Mouse (Mus musculus) liver, embryonic 18 days (tissue): ENCODE results near the gene Ccdc153. TPM values are rescaled to one million over a fixed set of nuclear protein-coding genes. Genes with fewer than 3 reads are reported as not detected.

ENCODE experiments used
- polyA plus RNA-seq: library from polyadenylated mRNA; depleted of rRNA; stranded (reverse); fragments of >200 nt; gene quantifications from 2 replicates; pipeline ENCODE4 v1.2.3, GENCODE M21; 2012; rRNA removed

The Ccdc153 gene
- not detected in 2 replicates for polyA plus RNA-seq

GRCm38 (mm10) chr9:44240399-44240798 lies at the start of gene Ccdc153:
Gene Ccdc153 (plus strand): TSS chr9:44240676.

DNA sequence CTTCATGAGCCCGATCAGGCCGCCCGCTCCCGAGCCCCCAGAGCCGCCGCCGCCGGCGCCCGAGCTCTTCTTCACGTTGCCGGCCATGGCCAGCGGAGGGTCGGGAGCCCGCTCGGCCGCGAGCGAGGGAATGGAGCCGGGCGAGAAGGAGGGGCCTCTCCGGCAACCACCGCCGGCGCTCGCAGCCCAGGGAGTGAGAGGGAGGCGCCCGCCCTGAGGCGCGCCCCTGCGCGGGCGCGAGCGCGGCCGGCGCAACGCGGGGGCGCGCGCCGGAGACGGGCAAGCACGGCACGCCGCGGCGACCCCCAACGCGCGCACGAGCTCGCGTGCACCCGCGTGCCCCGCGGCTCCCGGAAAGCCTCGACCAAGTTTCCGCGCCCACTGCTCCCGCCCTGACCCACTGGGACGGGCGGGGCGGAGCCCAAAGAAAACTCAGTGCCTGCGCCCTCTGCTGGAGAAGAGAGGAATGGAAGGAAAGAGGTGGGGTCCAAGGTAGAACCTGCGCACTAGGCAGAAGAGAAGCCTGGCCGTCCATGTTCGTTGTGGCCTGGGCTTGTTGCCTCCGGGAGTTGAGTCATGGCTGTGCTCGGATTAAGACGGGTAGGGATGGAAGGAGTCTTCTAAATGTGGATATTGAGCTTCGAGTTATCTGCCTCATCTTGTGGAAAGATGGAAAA lies 6.5 kb upstream of the Ccdc153 start, which contains the start of gene Cbl:
Cbl (minus strand) TSS at position 248 of the 677 bp plus-strand sequence.

GRCm38 (mm10) chr9:44251314-44251713 lies 10.8 kb downstream of the Ccdc153 start, which contains the start of gene Pdzd3:
Gene Pdzd3 (minus strand): TSS chr9:44251471.

DNA sequence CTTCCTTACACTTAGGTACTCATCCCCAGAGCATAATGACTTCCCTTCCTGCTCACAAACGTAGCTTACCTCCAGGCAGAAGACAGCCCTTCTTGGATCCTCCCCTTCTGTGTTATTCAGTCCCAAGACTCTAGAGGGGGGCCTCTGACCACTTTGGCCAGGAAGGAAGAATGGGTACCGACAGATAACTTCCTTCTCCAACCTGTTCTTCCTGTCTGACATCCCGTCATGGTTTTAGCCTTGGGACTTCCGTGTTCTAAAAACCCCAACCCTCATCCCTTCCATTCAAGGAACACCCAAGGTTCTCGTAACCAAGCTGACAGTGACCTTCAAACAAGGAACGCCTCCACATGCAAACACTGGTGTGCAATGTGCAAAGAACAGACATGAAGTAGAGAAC lies 28.0 kb downstream of the Ccdc153 start, which contains the start of gene Nlrx1:
Nlrx1 (minus strand) TSS at position 168 of the 400 bp plus-strand sequence.

DNA sequence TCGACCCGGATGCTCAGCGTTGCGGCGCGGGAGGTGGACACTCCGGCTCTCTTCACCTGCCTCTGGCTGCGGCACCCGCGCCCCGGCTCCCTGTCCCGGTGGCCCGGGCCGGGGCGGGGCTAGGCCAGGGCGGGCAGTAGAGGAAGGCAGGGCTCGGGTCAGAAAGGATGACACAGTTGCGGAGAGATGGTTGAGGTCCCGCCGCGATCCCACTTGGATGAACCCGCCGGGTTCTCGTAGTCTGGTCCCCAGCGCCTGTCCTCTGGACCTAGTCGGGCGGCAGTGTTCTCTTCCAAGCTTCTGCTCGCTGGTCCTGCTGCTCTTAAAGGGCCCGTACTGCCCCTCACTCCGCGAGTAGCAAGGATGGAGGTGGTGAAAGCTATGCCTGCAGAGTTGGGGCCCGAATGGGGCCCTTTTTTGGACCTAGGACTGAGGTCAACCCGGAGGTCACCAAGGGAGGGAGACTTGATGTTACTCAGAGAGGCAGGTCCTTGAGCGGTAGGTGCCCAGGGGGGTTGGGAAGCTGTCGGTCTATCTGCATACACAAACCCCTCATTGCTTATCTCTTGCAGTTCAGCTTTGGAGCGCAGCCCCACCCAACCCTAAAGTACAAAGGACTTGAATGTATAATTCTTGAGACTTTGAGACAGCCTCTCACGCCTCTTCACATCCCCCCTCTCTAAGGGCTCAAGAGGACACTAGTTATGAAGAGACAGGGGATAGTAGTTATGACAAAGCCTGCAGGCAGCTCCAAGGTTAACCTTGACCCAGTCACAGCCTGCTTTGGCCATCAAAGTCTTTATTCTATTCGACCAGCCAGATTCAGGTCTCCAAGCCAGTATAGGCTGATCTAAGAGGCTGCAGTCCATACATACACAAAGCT lies 47.8 kb downstream of the Ccdc153 start, which contains the start of gene Abcg4:
Abcg4 (minus strand) TSS at position 540 of the 883 bp plus-strand sequence.

Other genes starting within 250 kb of the Ccdc153 start
- 1.2 and 2.0 TPM in 2 replicates for gene Thy1, start 197.3 kb upstream of the Ccdc153 start, polyA plus RNA-seq
- 0.55 and 0.77 TPM in 2 replicates for gene Usp2, start 173.7 kb upstream of the Ccdc153 start, polyA plus RNA-seq
- 0.07 and 0.08 TPM in 2 replicates for gene Mfrp, start 138.9 kb upstream of the Ccdc153 start, polyA plus RNA-seq
- 1.2 and 1.4 TPM in 2 replicates for gene C1qtnf5, start 133.4 kb upstream of the Ccdc153 start, polyA plus RNA-seq
- gene Gm49380, start 127.2 kb upstream of the Ccdc153 start, polyA plus RNA-seq: 0.02 and 0.04 TPM in 2 replicates
- 13.9 and 15.2 TPM in 2 replicates for gene Rnf26, start 127.2 kb upstream of the Ccdc153 start, polyA plus RNA-seq
- gene Mcam, start 106.2 kb upstream of the Ccdc153 start, polyA plus RNA-seq: 12.5 and 12.8 TPM in 2 replicates
- gene Cbl, start 6.6 kb upstream of the Ccdc153 start, polyA plus RNA-seq: 3.9 and 4.7 TPM in 2 replicates
- gene Pdzd3, start 10.8 kb downstream of the Ccdc153 start, polyA plus RNA-seq: 0.05 and 0.08 TPM in 2 replicates
- 2.6 and 3.2 TPM in 2 replicates for gene Nlrx1, start 27.9 kb downstream of the Ccdc153 start, polyA plus RNA-seq
- 13.8 and 17.2 TPM in 2 replicates for gene Abcg4, start 47.9 kb downstream of the Ccdc153 start, polyA plus RNA-seq
- 12.1 and 12.9 TPM in 2 replicates for gene Hinfp, start 65.0 kb downstream of the Ccdc153 start, polyA plus RNA-seq
- 11.0 and 12.5 TPM in 2 replicates for gene C2cd2l, start 79.6 kb downstream of the Ccdc153 start, polyA plus RNA-seq
- 18.5 and 19.8 TPM in 2 replicates for gene Dpagt1, start 85.3 kb downstream of the Ccdc153 start, polyA plus RNA-seq
- gene H2afx, start 94.0 kb downstream of the Ccdc153 start, polyA plus RNA-seq: 107 and 124 TPM in 2 replicates
- gene Hmbs, start 103.6 kb downstream of the Ccdc153 start, polyA plus RNA-seq: 450 and 459 TPM in 2 replicates
- 10.0 and 10.6 TPM in 2 replicates for gene Vps11, start 121.0 kb downstream of the Ccdc153 start, polyA plus RNA-seq
- gene Hyou1, start 138.8 kb downstream of the Ccdc153 start, polyA plus RNA-seq: 18.1 and 22.7 TPM in 2 replicates
- 90.0 and 101 TPM in 2 replicates for gene Slc37a4, start 156.2 kb downstream of the Ccdc153 start, polyA plus RNA-seq
- 535 and 642 TPM in 2 replicates for gene Rps25, start 166.5 kb downstream of the Ccdc153 start, polyA plus RNA-seq
- gene Trappc4, start 166.9 kb downstream of the Ccdc153 start, polyA plus RNA-seq: 20.6 and 22.1 TPM in 2 replicates
- gene Ccdc84, start 177.9 kb downstream of the Ccdc153 start, polyA plus RNA-seq: 17.5 and 19.5 TPM in 2 replicates
- 0.01 TPM in 1 of 2 replicates, not detected in the other for gene Foxr1, start 200.5 kb downstream of the Ccdc153 start, polyA plus RNA-seq
- not detected in 2 replicates for gene Upk2, start 214.3 kb downstream of the Ccdc153 start, polyA plus RNA-seq
- 2.2 and 3.0 TPM in 2 replicates for gene Bcl9l, start 242.1 kb downstream of the Ccdc153 start, polyA plus RNA-seq